Mouse (Mus musculus): Measurements from ENCODE around the gene Ctdspl. TPM values are rescaled to one million over a fixed set of nuclear protein-coding genes. Genes with fewer than 3 reads are reported as not detected.

The Ctdspl gene
- 10.0 and 12.8 TPM in 2 replicates for polyA plus RNA-seq (2014; fragmentation: Nextera tagmentation; extraction: Ambion mirVana)

DNA sequence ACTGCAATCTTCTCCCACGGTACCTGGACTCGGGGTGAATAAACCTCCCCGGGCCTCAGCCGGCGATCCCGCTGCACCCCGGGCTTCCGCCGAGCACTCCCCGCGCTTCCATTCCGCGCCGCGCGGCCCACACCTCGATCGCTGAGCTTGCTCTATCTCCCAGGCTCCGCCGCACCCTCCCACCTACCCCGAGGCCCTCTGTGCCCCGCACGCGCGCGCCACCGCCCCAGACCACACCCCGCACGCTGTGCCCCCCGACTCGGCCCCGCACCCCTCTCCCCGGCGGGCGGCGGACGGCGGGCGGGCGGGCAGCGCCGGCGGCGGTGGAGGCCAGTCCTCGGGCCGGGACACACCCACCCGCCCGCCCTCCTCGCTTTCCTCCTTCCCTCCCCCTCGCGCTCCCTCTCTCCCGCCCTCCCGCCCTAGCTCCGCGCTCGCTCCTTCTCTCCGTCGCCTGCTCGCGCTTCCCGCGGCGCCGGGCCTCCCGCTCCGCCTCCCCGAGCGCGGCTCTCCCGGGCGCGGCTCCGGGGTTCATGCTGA is at the start of gene Ctdspl:
Gene Ctdspl (plus strand): TSS at position 343 of the 540 bp plus-strand sequence.
- WGBS, result under 1% methylated on average over 34 of the region's 73 CpGs
- H3K4me1 ChIP-seq (ENCODE audit: control insufficient read depth, insufficient read depth, low read length), result peaks cover 10% of the 10 kb centered on the region
- H3K27me3 ChIP-seq (ENCODE audit: control insufficient read depth, insufficient read depth, low read length), result no peaks in the 10 kb centered on the region
- H3K9ac ChIP-seq (replicated peaks; ENCODE audit: low read length), result peak within 1 kb of the TSS; percentile 82
- H3K9me3 ChIP-seq (replicated peaks; ENCODE audit: control insufficient read depth, low read length), result no peaks in the 10 kb centered on the region
- ATAC-seq (replicated peaks; ENCODE audit: insufficient number of reproducible peaks, low FRiP score, low TSS enrichment, low read depth) (peak; percentile 42), DNase-seq (ENCODE audit: low spot score) (peak; percentile 57)
- peak within 1 kb of the TSS; percentile 82 for H3K4me3 ChIP-seq (ENCODE audit: low read depth, low read length)
- H3K36me3 ChIP-seq (replicated peaks; ENCODE audit: control insufficient read depth, insufficient read depth, low read depth, low read length), result no peaks in the 10 kb centered on the region
- peak within 1 kb of the TSS; percentile 65 for H3K27ac ChIP-seq (replicated peaks; ENCODE audit: low read depth, low read length)
- peak within 1 kb of the TSS; percentile 94 for H3K4me2 ChIP-seq (ENCODE audit: low read depth, low read length)

DNA sequence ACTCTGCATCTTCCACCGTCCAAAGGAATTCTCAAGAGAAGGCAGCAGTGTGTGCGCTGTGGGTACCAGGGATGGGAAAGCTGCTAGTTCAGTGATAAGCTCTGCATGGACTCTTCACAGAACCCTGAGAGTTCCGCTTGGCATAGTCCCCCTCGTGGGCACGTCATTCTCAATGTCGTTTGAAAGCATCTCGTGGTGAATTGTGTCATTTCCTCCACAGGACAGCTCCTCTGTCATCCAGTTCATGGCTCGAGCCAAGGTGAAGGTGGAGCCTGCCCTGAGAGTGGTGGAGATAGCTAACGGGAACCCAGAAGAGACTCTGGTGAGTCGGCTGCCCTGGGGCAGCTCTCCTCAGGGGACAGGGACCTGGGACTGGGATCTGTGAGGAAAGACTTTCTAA is 49.4 kb upstream of the Ctdspl start:
- H3K27me3 ChIP-seq (ENCODE audit: control insufficient read depth, insufficient read depth, low read length), result no peaks in the 10 kb centered on the region
- no peak overlapping the region for H3K9ac ChIP-seq (replicated peaks; ENCODE audit: low read length)
- H3K27ac ChIP-seq (replicated peaks; ENCODE audit: low read depth, low read length), result no peak overlapping the region
- ATAC-seq (replicated peaks; ENCODE audit: insufficient number of reproducible peaks, low FRiP score, low TSS enrichment, low read depth) (no peak), DNase-seq (ENCODE audit: low spot score) (no peak)
- no peaks in the 10 kb centered on the region; the same call in 1 of the 2 replicates for H3K4me1 ChIP-seq (ENCODE audit: control insufficient read depth, insufficient read depth, low read length)
- no peaks in the 10 kb centered on the region for H3K9me3 ChIP-seq (replicated peaks; ENCODE audit: control insufficient read depth, low read length)
- no peaks in the 10 kb centered on the region for H3K36me3 ChIP-seq (replicated peaks; ENCODE audit: control insufficient read depth, insufficient read depth, low read depth, low read length)
- no peak overlapping the region for H3K4me2 ChIP-seq (ENCODE audit: low read depth, low read length)
- H3K4me3 ChIP-seq (ENCODE audit: low read depth, low read length), result no peak overlapping the region
- 80% methylated on average over 10 of the region's 10 CpGs for WGBS

DNA sequence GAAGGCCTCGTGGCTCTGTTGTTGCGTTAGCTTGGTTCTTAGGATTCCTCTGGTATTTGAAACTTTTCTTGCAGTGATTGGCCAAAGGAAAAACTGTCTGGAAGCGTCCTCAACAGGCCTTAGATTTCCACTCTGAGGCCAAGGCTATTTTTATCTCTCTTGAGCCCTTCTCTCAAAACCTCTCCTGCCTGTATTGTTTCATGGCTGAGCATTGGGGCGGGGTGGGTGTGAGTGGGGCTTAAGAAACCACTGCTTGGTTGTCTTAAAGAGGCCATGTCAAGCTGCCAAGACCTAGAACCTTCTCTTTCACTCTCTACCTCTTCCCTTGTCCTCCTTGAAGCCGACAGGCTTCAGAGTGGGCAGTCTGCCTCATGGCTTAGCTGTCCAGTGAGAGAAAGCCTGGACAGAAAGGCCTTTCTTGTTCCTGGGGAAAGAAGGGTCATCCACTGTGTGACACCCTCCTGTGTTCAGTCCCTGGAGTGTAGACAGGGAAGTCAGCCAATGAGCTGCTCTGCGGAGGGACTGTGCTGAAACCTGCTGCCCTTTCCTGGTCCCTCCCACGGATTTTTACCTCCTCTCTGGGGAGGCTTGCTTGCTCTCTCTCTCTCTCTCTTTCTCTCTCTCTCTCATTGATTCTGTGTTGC is 48.8 kb upstream of the Ctdspl start:
- Histone ChIP-seq H3K4me3 (ENCODE audit: low read depth, low read length) (no peak overlapping the region), H3K9ac (replicated peaks; ENCODE audit: low read length) (no peak overlapping the region), H3K9me3 (replicated peaks; ENCODE audit: control insufficient read depth, low read length) (no peaks in the 10 kb centered on the region), H3K36me3 (replicated peaks; ENCODE audit: control insufficient read depth, insufficient read depth, low read depth, low read length) (no peaks in the 10 kb centered on the region), H3K27me3 (ENCODE audit: control insufficient read depth, insufficient read depth, low read length) (no peaks in the 10 kb centered on the region), H3K27ac (replicated peaks; ENCODE audit: low read depth, low read length) (no peak overlapping the region), H3K4me1 (ENCODE audit: control insufficient read depth, insufficient read depth, low read length) (no peaks in the 10 kb centered on the region; the same call in 1 of the 2 replicates), H3K4me2 (ENCODE audit: low read depth, low read length) (no peak overlapping the region)
- ATAC-seq (replicated peaks; ENCODE audit: insufficient number of reproducible peaks, low FRiP score, low TSS enrichment, low read depth), result no peak
- 83% methylated on average over 7 of the region's 7 CpGs for WGBS
- no peak for DNase-seq (ENCODE audit: low spot score)

DNA sequence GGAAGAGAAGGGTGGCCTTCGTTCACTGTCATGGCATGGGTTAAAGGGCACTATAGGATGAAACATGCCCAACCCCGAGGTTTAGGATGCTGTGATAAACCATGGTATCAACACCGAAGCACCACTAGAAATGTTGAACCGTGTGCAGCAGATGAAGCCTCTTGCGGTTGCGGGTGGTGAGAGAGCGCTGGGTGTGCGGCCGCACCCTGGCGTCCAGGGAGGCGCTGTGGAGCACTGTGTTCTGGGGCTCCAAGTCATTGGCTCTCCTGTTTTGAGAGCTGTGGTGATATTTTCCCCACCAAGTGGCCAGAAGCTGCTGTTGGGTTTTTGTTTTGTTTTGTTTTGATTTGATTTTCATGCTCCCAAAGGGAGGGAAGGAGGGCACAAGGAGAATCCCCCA is 47.7 kb upstream of the Ctdspl start:
- H3K9ac ChIP-seq (replicated peaks; ENCODE audit: low read length), result no peak overlapping the region
- no peak for ATAC-seq (replicated peaks; ENCODE audit: insufficient number of reproducible peaks, low FRiP score, low TSS enrichment, low read depth)
- no peak for DNase-seq (ENCODE audit: low spot score)
- no peaks in the 10 kb centered on the region for H3K27me3 ChIP-seq (ENCODE audit: control insufficient read depth, insufficient read depth, low read length)
- H3K4me2 ChIP-seq (ENCODE audit: low read depth, low read length), result no peak overlapping the region
- H3K9me3 ChIP-seq (replicated peaks; ENCODE audit: control insufficient read depth, low read length), result no peaks in the 10 kb centered on the region
- 90% methylated on average over 11 of the region's 11 CpGs for WGBS
- H3K27ac ChIP-seq (replicated peaks; ENCODE audit: low read depth, low read length), result no peak overlapping the region
- H3K36me3 ChIP-seq (replicated peaks; ENCODE audit: control insufficient read depth, insufficient read depth, low read depth, low read length), result no peaks in the 10 kb centered on the region
- H3K4me1 ChIP-seq (ENCODE audit: control insufficient read depth, insufficient read depth, low read length), result no peaks in the 10 kb centered on the region; the same call in 1 of the 2 replicates
- no peak overlapping the region for H3K4me3 ChIP-seq (ENCODE audit: low read depth, low read length)

DNA sequence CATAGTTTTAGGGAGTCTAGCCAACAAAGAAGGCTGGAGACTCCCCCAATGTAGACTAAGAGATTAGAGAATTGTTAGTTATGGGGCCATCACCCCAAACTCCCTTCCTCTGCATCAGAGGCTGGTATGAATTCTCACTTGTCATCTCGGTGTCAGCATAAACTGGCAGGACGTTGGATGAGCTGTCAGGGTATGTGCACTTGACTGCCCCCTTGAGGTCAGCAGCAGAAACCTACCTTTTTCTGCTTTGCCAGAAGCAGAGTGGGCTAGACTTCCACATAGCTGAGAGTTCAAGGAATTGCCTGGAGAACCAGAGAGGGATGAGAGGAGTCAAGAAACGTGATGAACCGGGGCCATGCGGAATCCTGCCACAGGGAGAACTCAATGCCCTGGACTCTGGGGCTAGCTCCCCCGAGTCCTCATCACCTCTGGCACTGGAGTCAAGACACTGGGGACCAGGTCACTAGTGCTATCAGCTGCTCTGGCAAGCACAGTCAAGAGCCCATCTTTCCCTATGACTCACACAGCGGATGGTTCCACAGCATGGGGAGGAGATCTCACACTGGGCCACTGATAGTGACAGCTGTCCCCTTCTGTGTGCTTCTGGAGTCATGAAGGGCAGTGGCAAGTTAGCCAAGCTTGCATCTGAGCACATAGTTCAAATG is 44.8 kb upstream of the Ctdspl start:
- WGBS, result 74% methylated on average over 7 of the region's 7 CpGs

DNA sequence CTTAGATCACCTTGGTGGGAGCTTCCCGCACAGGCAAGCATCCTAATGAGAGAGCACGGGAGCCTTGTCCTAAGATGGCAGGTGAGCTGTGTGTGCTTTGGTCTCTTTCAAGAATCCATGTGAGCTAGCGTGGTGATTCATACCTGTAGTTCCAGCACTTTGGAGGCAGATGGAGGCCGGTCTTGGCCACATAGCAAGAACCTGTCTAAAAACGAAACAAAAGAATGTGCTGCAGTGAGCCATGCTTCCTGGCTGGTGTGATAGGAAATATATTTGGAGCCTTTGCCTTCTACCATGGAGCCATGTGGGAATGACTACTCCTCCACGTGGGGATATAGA is 44.3 kb upstream of the Ctdspl start:
- Histone ChIP-seq H3K27me3 (ENCODE audit: control insufficient read depth, insufficient read depth, low read length) (no peaks in the 10 kb centered on the region), H3K9me3 (replicated peaks; ENCODE audit: control insufficient read depth, low read length) (no peaks in the 10 kb centered on the region), H3K4me2 (ENCODE audit: low read depth, low read length) (no peak overlapping the region), H3K9ac (replicated peaks; ENCODE audit: low read length) (no peak overlapping the region), H3K4me1 (ENCODE audit: control insufficient read depth, insufficient read depth, low read length) (no peaks in the 10 kb centered on the region), H3K27ac (replicated peaks; ENCODE audit: low read depth, low read length) (no peak overlapping the region), H3K4me3 (ENCODE audit: low read depth, low read length) (no peak overlapping the region), H3K36me3 (replicated peaks; ENCODE audit: control insufficient read depth, insufficient read depth, low read depth, low read length) (no peaks in the 10 kb centered on the region)
- ATAC-seq (replicated peaks; ENCODE audit: insufficient number of reproducible peaks, low FRiP score, low TSS enrichment, low read depth) (no peak), DNase-seq (ENCODE audit: low spot score) (no peak)
- WGBS, result 91% methylated on average over 6 of the region's 6 CpGs

More for the DNA sequence above, 44.8 kb upstream of the Ctdspl start:
- no peak for ATAC-seq (replicated peaks; ENCODE audit: insufficient number of reproducible peaks, low FRiP score, low TSS enrichment, low read depth)
- H3K27ac ChIP-seq (replicated peaks; ENCODE audit: low read depth, low read length), result no peak overlapping the region
- no peak overlapping the region for H3K4me2 ChIP-seq (ENCODE audit: low read depth, low read length)
- no peak overlapping the region for H3K9ac ChIP-seq (replicated peaks; ENCODE audit: low read length)
- H3K36me3 ChIP-seq (replicated peaks; ENCODE audit: control insufficient read depth, insufficient read depth, low read depth, low read length), result no peaks in the 10 kb centered on the region
- DNase-seq (ENCODE audit: low spot score), result no peak
- no peaks in the 10 kb centered on the region for H3K9me3 ChIP-seq (replicated peaks; ENCODE audit: control insufficient read depth, low read length)
- H3K27me3 ChIP-seq (ENCODE audit: control insufficient read depth, insufficient read depth, low read length), result no peaks in the 10 kb centered on the region
- H3K4me1 ChIP-seq (ENCODE audit: control insufficient read depth, insufficient read depth, low read length), result no peaks in the 10 kb centered on the region; the same call in 1 of the 2 replicates
- no peak overlapping the region for H3K4me3 ChIP-seq (ENCODE audit: low read depth, low read length)

DNA sequence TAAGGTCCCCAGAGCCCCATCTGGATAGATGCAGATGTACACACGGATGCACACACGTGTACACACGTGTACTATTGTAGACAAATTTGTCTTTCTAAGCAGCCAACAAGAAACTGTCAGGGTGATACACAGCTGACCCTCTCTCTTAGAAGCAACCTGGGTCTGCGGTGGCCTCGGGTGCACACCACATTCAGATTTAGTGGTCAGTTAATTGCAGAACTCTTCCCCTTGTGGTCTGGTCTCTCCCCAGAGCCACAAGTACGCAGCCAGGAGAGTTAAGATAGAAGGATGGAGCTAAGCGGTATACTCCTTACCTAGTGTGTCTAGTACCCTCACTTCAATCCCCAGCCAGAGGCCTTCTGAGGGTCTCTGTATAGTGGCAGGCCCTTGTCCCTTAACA is 43.1 kb upstream of the Ctdspl start:
- no peak for DNase-seq (ENCODE audit: low spot score)
- no peaks in the 10 kb centered on the region for H3K4me1 ChIP-seq (ENCODE audit: control insufficient read depth, insufficient read depth, low read length)
- H3K27me3 ChIP-seq (ENCODE audit: control insufficient read depth, insufficient read depth, low read length), result no peaks in the 10 kb centered on the region
- H3K9me3 ChIP-seq (replicated peaks; ENCODE audit: control insufficient read depth, low read length), result no peaks in the 10 kb centered on the region
- H3K9ac ChIP-seq (replicated peaks; ENCODE audit: low read length), result no peak overlapping the region
- no peaks in the 10 kb centered on the region for H3K36me3 ChIP-seq (replicated peaks; ENCODE audit: control insufficient read depth, insufficient read depth, low read depth, low read length)
- H3K4me3 ChIP-seq (ENCODE audit: low read depth, low read length), result no peak overlapping the region
- 91% methylated on average over 7 of the region's 7 CpGs for WGBS
- H3K4me2 ChIP-seq (ENCODE audit: low read depth, low read length), result no peak overlapping the region
- no peak overlapping the region for H3K27ac ChIP-seq (replicated peaks; ENCODE audit: low read depth, low read length)
- no peak for ATAC-seq (replicated peaks; ENCODE audit: insufficient number of reproducible peaks, low FRiP score, low TSS enrichment, low read depth)

DNA sequence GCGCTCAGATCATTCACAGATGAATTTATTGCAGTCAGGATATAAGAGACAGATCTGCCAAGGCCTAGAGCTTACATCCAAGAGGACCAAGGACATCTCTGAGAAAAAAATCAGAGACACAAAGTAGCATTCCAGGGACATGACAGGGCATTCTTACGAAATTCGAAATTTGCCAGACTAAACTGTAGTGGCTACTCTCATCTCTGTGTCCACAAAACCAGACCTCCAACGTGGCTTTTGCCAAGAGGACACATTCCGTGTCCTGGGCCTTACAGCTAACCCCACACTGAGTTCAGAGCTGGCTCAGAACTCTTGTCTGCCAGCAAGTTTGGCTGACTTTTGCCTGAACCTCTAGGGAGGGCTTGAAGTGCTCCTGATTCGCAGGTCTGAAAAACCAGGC is 40.5 kb upstream of the Ctdspl start:
- Histone ChIP-seq H3K36me3 (replicated peaks; ENCODE audit: control insufficient read depth, insufficient read depth, low read depth, low read length) (no peaks in the 10 kb centered on the region), H3K4me2 (ENCODE audit: low read depth, low read length) (no peak overlapping the region), H3K27ac (replicated peaks; ENCODE audit: low read depth, low read length) (no peak overlapping the region), H3K4me3 (ENCODE audit: low read depth, low read length) (no peak overlapping the region), H3K9me3 (replicated peaks; ENCODE audit: control insufficient read depth, low read length) (no peaks in the 10 kb centered on the region), H3K27me3 (ENCODE audit: control insufficient read depth, insufficient read depth, low read length) (no peaks in the 10 kb centered on the region), H3K9ac (replicated peaks; ENCODE audit: low read length) (no peak overlapping the region), H3K4me1 (ENCODE audit: control insufficient read depth, insufficient read depth, low read length) (no peaks in the 10 kb centered on the region)
- ATAC-seq (replicated peaks; ENCODE audit: insufficient number of reproducible peaks, low FRiP score, low TSS enrichment, low read depth), result no peak
- DNase-seq (ENCODE audit: low spot score), result no peak
- WGBS, result 81% methylated on average over 6 of the region's 6 CpGs
